Mouse (Mus musculus): ENCODE data around the gene Dgkq. TPM values are rescaled to one million over a fixed set of nuclear protein-coding genes. Genes with fewer than 3 reads are reported as not detected.

Dgkq gene
- polyA plus RNA-seq, 2 experiments: 12.5 to 35.3 TPM

GRCm38 (mm10) chr5:108629634-108630483 lies 39.6 kb downstream of the Dgkq start, which contains the start of the genes Gak and Tmem175:
TSS of gene Gak (minus strand) at chr5:108629755.
TSS of gene Tmem175 (plus strand) at chr5:108629770.
- Histone ChIP-seq H3K4me3 (replicated peaks; ENCODE audit: low read length) (peak within 1 kb of the TSS; percentile 95), H3K27ac (replicated peaks; ENCODE audit: low read depth, low read length) (peak within 1 kb of the TSS; percentile 85), H3K4me1 (ENCODE audit: control insufficient read depth, insufficient read depth, low read length) (peaks cover 9% of the 10 kb centered on the region), H3K9me3 (ENCODE audit: control insufficient read depth, low read length) (no peaks in the 10 kb centered on the region), H3K4me2 (replicated peaks; ENCODE audit: low read depth, low read length, severe bottlenecking) (peak within 1 kb of the TSS; percentile 88), H3K27me3 (ENCODE audit: control insufficient read depth, insufficient read depth, low read length) (no peaks in the 10 kb centered on the region), H3K36me3 (ENCODE audit: control insufficient read depth, insufficient read depth, low read length) (no peaks in the 10 kb centered on the region), H3K9ac (ENCODE audit: low read depth, low read length, severe bottlenecking) (peak within 1 kb of the TSS; percentile 95)
- WGBS: under 1% methylated on average over 58 of the region's 58 CpGs
- DNase-seq (ENCODE audit: low spot score): peak; percentile 89
- ATAC-seq (ENCODE audit: low FRiP score, low read depth): peak; percentile 98
- peak; percentile 98 for TF ChIP-seq POLR2A (IDR thresholded peaks at IDR 0.05; ENCODE audit: borderline replicate concordance, extremely low read depth, insufficient read depth, insufficient read length)

DNA sequence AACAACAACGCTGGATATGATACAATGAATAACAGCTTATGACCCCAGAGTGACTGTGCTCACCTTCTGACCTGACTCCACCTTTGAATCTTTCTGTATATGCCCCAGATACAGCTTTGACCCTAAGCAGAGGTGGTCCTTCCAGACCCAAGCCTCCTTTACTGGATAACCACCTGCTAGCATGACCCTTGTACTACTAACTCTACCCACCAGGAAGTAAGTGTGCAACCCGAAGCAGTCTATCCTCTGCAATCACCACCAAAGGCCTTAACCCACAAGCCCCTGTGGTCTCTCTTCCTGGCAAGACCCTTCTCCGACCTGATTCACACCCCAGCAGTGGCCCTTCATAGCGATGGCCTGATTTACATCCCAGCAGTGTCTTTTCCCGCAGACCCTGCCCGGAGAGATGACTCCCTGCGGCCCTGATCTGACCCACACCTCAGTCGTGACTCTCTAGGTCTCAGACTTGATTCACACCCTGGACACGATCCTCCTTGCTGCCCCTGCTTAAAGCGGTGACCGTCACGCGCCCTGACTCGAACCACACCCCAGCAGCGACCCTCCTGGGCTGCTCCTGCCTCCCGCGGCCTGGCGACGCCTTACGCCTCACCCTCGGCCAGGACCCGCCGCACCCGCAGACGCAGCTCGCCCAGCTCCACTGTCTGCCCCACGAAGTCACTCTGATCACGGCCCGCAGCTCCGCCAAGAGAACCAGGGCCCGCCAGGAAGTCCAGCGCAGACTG lies 40.4 kb downstream of the Dgkq start:
- Histone ChIP-seq H3K4me3 (replicated peaks; ENCODE audit: low read length) (peak overlapping the region; percentile 95), H3K27me3 (ENCODE audit: control insufficient read depth, insufficient read depth, low read length) (no peaks in the 10 kb centered on the region), H3K27ac (replicated peaks; ENCODE audit: low read depth, low read length) (peak overlapping the region; percentile 85), H3K9me3 (ENCODE audit: control insufficient read depth, low read length) (no peaks in the 10 kb centered on the region), H3K36me3 (ENCODE audit: control insufficient read depth, insufficient read depth, low read length) (peaks cover 7% of the 10 kb centered on the region), H3K4me2 (replicated peaks; ENCODE audit: low read depth, low read length, severe bottlenecking) (peak overlapping the region; percentile 88), H3K4me1 (ENCODE audit: control insufficient read depth, insufficient read depth, low read length) (peaks cover 9% of the 10 kb centered on the region), H3K9ac (ENCODE audit: low read depth, low read length, severe bottlenecking) (peak overlapping the region; percentile 95)
- DNase-seq (ENCODE audit: low spot score) (no peak), ATAC-seq (ENCODE audit: low FRiP score, low read depth) (peak; percentile 83)
- TF ChIP-seq POLR2A (IDR thresholded peaks at IDR 0.05; ENCODE audit: borderline replicate concordance, extremely low read depth, insufficient read depth, insufficient read length): no peak
- WGBS: 3% methylated on average over 32 of the region's 32 CpGs

GRCm38 (mm10) chr5:108626050-108626660 lies 43.3 kb downstream of the Dgkq start:
- H3K4me2 ChIP-seq (replicated peaks; ENCODE audit: low read depth, low read length, severe bottlenecking): no peak overlapping the region
- TF ChIP-seq POLR2A (IDR thresholded peaks at IDR 0.05; ENCODE audit: borderline replicate concordance, extremely low read depth, insufficient read depth, insufficient read length): no peak
- H3K27ac ChIP-seq (replicated peaks; ENCODE audit: low read depth, low read length): no peak overlapping the region
- H3K27me3 ChIP-seq (ENCODE audit: control insufficient read depth, insufficient read depth, low read length): no peaks in the 10 kb centered on the region
- ATAC-seq (ENCODE audit: low FRiP score, low read depth) (no peak), DNase-seq (ENCODE audit: low spot score) (no peak)
- H3K4me1 ChIP-seq (ENCODE audit: control insufficient read depth, insufficient read depth, low read length): peaks cover 9% of the 10 kb centered on the region
- no peak overlapping the region for H3K4me3 ChIP-seq (replicated peaks; ENCODE audit: low read length)
- 85% methylated on average over 4 of the region's 4 CpGs for WGBS
- H3K9me3 ChIP-seq (ENCODE audit: control insufficient read depth, low read length): no peaks in the 10 kb centered on the region
- H3K36me3 ChIP-seq (ENCODE audit: control insufficient read depth, insufficient read depth, low read length): peaks cover 35% of the 10 kb centered on the region
- no peak overlapping the region for H3K9ac ChIP-seq (ENCODE audit: low read depth, low read length, severe bottlenecking)

DNA sequence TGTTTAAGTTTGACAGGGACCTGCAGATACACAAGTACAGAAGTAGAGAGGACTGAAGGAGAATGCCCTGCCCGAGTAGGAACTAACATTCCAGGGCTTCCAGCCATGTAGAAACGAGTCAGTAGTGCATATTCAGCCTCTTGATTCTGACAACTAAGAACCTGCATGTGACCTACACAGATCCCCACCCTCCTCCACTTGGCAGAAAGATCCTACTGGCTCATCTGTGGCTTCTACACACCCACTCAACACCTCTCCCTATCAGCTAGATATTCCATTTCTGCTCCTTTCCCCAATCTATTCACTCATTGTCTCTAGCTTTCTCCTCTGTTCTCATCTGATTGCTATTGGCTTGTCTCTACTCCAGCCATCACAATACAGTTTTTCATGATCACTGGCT lies 47.6 kb downstream of the Dgkq start:
- H3K27me3 ChIP-seq (ENCODE audit: control insufficient read depth, insufficient read depth, low read length): no peaks in the 10 kb centered on the region
- H3K36me3 ChIP-seq (ENCODE audit: control insufficient read depth, insufficient read depth, low read length): peaks cover 61% of the 10 kb centered on the region
- H3K4me2 ChIP-seq (replicated peaks; ENCODE audit: low read depth, low read length, severe bottlenecking): no peak overlapping the region
- 83% methylated on average over 2 of the region's 2 CpGs for WGBS
- no peaks in the 10 kb centered on the region for H3K4me1 ChIP-seq (ENCODE audit: control insufficient read depth, insufficient read depth, low read length)
- no peak overlapping the region for H3K9ac ChIP-seq (ENCODE audit: low read depth, low read length, severe bottlenecking)
- no peaks in the 10 kb centered on the region for H3K9me3 ChIP-seq (ENCODE audit: control insufficient read depth, low read length)
- H3K27ac ChIP-seq (replicated peaks; ENCODE audit: low read depth, low read length): no peak overlapping the region
- DNase-seq (ENCODE audit: low spot score) (no peak), ATAC-seq (ENCODE audit: low FRiP score, low read depth) (no peak)
- TF ChIP-seq POLR2A (IDR thresholded peaks at IDR 0.05; ENCODE audit: borderline replicate concordance, extremely low read depth, insufficient read depth, insufficient read length): no peak
- H3K4me3 ChIP-seq (replicated peaks; ENCODE audit: low read length): no peak overlapping the region

GRCm38 (mm10) chr5:108610426-108610825 lies 59.0 kb downstream of the Dgkq start:
- Histone ChIP-seq H3K4me2 (replicated peaks; ENCODE audit: low read depth, low read length, severe bottlenecking) (no peak overlapping the region), H3K4me1 (ENCODE audit: control insufficient read depth, insufficient read depth, low read length) (no peaks in the 10 kb centered on the region), H3K4me3 (replicated peaks; ENCODE audit: low read length) (no peak overlapping the region), H3K9ac (ENCODE audit: low read depth, low read length, severe bottlenecking) (no peak overlapping the region), H3K27ac (replicated peaks; ENCODE audit: low read depth, low read length) (no peak overlapping the region), H3K9me3 (ENCODE audit: control insufficient read depth, low read length) (no peaks in the 10 kb centered on the region), H3K27me3 (ENCODE audit: control insufficient read depth, insufficient read depth, low read length) (no peaks in the 10 kb centered on the region), H3K36me3 (ENCODE audit: control insufficient read depth, insufficient read depth, low read length) (peaks cover 96% of the 10 kb centered on the region)
- WGBS: 89% methylated on average over 1 of the region's 1 CpGs
- TF ChIP-seq POLR2A (IDR thresholded peaks at IDR 0.05; ENCODE audit: borderline replicate concordance, extremely low read depth, insufficient read depth, insufficient read length): no peak
- no peak for DNase-seq (ENCODE audit: low spot score)
- no peak for ATAC-seq (ENCODE audit: low FRiP score, low read depth)
